11 mouse cellular contexts compared by ENCODE assay signal in the genomic region with DNA sequence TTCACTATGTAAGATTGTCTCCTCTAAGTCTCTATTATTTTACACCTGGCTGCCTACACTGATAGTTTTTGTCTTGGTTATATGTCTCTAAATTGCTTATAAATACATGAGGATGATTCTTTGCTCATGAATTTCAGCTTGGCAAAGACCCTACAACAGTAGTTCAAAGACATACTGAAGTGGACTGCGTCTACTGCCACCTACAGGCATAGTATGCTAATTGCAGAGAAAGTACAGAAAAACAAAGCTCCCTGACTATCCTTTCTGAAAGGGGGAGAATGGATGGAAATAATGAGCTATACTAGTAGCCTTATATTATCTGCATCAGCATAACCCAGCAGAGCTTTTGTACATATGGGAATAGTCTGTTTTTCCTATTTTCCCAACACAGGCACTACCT.
DNase-seq lines count a peak whose midpoint lies in the region; ATAC-seq lines count a peak whose summit lies in the region.
"Had no signal": no experiment of that assay in that cellular context is flagged by ENCODE, and none has a peak within 500 bp of the region (broad histone marks: within the 10 kb centered on the region; RNA-seq: fewer than 3 reads in every experiment).

No protein-coding gene starts in this region.

- DNase-seq in embryo, embryonic 10 days (ENCODE audit: low spot score), result peak; percentile 21
- no peak for DNase-seq in embryo, embryonic 11 days
- DNase-seq in kidney, adult 9 months, result peak; percentile 16
- no peak for DNase-seq in kidney, postnatal 10 days
- peak; percentile 12 for DNase-seq in retina, embryonic 14.5 days (ENCODE audit: low spot score)
- DNase-seq in retina, postnatal 1 day, result no peak
- DNase-seq in yolk sac, embryonic 10.5 days (ENCODE audit: low spot score), result no peak
- DNase-seq: kidney, adult 11 months; lung, adult 18-20 months; spleen, adult 18-20 months had no signal

- no peak for ATAC-seq in inflammation-experienced regulatory T-cells, adult 6 months

Comparison
In these comparisons a context has a peak if more than half of its experiments do, and no peak if none do; other contexts are left out.
1. DNase-seq: peak in embryo, embryonic 10 days (single experiment), kidney, adult 9 months (single experiment) and retina, embryonic 14.5 days (single experiment); none in embryo, embryonic 11 days (single experiment), kidney, postnatal 10 days (single experiment), retina, postnatal 1 day (single experiment) and yolk sac, embryonic 10.5 days (single experiment).